Mouse (Mus musculus): ENCODE results near the gene Ang. TPM values are rescaled to one million over a fixed set of nuclear protein-coding genes. Genes with fewer than 3 reads are reported as not detected.
A peak's percentile ranks its signal among the peaks of the same experiment; 100 is the strongest.

Gene Ang
- total RNA-seq, 2 experiments from 2014 or later, result 3.0 to 4.1 TPM

DNA sequence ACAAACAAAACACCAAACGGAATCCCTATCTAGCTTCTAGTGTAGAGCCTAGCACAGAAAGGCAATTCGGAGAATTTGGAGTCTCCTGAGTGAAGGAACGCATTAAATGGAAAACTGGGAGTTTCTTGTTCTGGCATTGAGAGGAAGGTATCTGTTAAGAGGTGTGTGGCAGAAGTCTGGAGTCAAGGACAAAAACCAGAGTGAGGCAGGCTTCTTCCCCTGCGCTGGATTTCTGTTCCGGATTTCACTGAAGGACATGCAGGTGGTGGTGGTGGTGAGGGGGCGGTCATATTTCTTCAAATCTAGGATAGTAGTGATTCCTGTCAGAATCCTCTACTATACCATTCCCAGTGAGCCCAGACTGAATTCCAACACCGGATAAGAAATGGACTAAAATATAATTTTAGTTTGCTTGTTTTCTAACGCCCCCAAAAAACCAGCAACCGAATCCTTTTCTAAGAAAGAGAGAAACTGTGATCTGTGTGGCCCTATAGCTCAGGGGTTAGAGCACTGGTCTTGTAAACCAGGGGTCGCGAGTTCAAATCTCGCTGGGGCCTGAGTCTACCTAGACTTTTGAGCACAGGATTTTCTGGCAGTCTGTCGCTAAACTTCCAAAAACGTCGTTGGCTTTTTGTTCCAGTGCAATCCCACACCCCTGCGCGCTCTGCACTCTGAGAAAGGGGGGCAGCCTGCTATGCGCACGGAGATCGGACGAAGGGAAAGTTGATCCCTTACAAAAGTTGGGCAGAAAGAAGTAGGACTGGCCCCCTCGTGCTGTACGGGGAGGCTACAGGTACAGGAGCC is 2.6 kb upstream of the Ang start:
- DNase-seq (ENCODE audit: low spot score in 2 of 2), result peak; percentile 78 to 87

- peak; percentile 98 for DNase-seq (ENCODE audit: low spot score in 2 of 2)
Measured at GRCm38 (mm10) chr14:51088970-51089673, 1.8 kb upstream of the Ang start.

DNA sequence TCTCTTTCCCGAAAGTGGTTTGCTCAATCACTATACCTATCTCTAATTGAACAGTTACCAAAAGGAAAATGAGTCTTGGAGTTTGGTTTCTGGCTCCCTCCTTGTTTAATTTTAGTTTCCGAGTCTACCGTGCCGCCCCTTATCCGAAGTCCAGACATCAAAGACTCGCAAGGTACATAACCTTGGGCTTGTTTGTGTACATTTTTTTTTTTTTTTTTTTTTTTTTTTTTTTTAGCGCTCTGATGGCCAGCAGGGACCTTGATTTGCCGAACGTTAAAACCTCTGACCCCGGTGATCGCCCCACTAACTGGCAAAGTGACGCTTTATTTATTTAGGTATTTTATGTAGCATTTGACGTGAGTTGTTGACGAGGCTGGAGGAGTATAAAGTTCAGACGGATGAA is 1.3 kb upstream of the Ang start:
- no peak for DNase-seq (ENCODE audit: low spot score in 2 of 2)

DNA sequence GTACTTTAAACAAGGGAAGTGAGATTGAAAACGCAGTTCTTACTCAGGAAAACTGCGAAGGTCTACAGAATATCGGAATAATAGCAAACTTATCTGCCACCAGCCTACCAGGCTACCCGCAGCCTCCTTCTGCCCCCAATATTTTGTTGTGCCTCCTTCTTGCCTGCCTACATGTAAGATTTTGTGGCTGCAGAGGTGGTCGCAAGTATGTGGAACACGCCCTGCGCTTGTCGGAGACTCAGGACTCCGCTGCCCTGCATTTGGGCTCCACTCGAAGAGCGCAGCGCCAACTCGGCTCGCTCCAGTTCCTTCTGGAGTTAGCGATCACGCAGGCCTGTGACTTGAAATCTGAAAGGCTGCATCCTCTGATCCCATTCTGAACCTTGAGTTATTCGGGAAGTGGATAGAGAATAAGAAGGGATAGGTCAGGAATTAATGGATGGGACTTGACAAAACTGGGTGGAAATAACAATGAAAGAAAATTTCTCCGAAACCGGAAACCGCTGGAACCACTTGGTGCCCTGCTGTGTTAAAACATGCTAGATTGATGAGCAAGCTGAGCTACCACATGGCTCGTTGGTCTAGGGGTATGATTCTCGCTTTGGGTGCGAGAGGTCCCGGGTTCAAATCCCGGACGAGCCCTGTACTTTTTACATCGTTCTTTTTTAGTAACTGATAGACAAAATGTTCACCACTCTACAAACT is 721 bp upstream of the Ang start:
- peak; percentile 87 to 88 for DNase-seq (ENCODE audit: low spot score in 2 of 2)

- DNase-seq (ENCODE audit: low spot score in 2 of 2), result no peak
Measured at GRCm38 (mm10) chr14:51092073-51092620, 1.2 kb downstream of the Ang start.

GRCm38 (mm10) chr14:51093496-51093895 is 2.5 kb downstream of the Ang start:
- DNase-seq (ENCODE audit: low spot score in 2 of 2), result no peak

DNA sequence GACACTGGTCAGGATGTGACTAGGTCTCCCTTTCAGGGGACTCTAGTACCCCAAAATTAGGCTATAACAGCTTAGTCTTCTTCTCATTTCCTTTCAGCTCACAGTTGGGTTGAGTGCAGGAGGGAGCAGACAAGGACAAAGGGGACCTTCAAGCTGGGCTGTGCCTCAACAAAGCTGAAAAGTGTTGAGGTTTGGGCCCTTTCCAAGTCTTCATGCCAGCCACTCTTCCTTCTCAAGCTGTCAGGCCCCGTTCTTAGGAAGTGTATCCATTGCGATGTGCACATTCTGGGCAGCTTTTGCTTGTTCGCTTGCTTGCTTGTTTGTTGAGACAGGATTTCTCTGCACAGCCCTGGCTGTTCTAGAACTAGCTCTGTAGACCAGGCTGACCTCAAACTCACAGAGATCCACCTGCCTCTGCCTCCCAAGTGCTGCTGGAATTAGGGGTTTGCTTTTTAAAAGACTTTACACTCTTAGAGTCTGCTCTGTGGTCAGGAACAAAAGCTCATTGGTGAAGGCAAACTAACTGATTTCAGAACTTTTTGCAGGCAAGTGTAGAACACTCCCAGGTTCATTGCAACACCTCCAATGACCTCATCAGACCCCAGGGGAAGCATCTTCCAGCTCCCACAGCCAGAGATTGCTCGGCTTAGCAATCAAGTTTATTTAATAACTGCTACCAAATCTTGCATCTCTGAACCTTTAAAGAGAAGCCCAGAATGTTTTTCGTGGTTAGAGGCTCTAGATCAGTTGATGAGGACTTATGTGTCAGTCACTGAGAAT is 3.3 kb downstream of the Ang start:
- peak in 1 of 2 experiments; percentile 37 for DNase-seq (ENCODE audit: low spot score in 2 of 2)

GRCm38 (mm10) chr14:51094921-51095320 is 4.0 kb downstream of the Ang start:
- DNase-seq (ENCODE audit: low spot score in 2 of 2), result no peak

DNA sequence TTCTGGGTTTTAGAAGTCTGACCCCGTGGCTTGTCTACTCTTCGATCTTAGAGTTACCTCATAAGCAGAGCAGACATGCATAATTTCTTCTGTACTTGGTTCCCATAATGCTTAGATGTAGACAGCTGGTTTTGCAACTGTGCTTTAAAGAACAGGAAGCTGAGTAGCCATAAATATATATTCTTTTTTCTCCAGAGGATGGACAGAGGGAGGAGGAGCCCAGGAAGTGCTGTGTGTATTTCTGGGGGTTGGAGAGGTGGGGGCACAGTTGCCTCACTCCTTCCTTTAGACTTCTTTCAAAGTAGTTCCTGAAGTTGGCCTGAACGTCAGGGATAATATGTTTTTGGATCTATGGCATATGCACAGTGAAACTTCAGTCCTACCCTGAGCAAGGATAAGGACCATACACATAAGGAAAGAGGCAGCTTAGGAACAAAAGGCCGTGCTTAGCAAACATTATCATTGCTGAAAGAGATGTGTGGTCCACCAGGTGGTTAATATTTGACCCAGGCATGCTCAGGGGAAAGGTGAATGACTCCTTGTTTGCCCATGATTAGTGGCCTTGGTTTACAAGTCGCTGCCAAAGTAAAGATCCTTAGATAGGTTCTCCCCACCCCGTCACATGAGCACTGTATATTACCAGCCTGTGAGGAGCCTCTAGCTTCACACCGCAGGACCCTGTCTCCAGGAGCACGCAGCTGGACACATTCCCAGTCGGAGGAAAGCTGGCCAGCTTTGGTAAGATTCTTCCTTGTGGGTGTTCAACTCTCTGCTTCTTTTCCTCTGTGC is 5.0 kb downstream of the Ang start:
- no peak for DNase-seq (ENCODE audit: low spot score in 2 of 2)

DNA sequence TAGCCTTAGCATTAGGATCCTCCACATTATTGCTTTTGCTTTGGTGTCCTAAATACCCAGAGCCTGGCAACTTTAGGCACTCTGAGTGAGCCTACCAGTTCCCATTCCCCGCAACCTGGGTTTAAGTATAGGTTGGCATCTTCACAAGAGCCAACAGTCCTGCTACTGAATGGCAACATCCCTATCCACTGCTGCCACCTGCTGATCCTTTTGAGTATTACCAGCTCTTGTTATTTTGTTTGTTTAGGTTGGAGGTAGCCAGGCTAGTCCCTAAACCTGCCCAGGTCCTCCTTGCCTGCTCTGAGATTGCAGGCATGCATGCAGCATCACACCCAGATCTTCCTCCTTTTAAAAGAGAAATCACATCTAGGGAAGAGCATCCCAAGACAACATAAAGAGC is 7.3 kb downstream of the Ang start:
- DNase-seq (ENCODE audit: low spot score in 2 of 2), result peak; percentile 85 to 87

GRCm38 (mm10) chr14:51098921-51099320 is 8.0 kb downstream of the Ang start:
- DNase-seq (ENCODE audit: low spot score in 2 of 2), result no peak

DNA sequence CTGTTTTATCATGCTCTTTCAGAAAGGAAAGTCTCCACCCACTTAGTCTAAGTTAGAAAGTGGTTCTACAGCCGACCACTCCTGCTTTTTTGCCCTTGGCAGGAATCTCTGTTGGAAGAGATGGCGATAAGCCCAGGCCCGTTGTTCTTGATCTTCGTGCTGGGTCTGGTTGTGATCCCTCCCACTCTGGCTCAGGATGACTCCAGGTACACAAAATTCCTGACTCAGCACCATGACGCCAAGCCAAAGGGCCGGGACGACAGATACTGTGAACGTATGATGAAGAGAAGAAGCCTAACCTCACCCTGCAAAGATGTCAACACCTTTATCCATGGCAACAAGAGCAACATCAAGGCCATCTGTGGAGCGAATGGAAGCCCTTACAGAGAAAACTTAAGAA is 10.3 kb downstream of the Ang start:
- no peak for DNase-seq (ENCODE audit: low spot score in 2 of 2)

GRCm38 (mm10) chr14:51103217-51103616 is 12.3 kb downstream of the Ang start:
- DNase-seq (ENCODE audit: low spot score in 2 of 2), result peak; percentile 87 to 88

DNA sequence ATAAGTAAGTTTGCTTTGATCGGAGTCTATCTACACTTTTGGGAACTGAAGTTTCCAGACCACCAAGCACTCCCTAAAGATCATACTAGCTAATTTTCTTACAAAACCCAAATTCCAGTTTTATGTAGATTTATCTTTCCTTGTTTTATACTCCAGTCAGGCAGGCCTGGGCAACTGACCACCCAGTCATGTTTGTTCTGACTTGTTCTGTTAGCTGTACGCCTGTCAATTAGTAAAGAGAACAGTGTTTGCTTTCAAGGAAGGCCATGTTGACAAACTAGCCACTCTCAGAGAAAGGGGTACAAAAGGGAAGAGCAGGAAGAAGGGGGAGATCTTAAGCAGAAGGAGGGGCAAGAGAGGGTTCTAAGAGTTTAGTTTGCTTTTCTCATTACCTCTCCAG is 13.4 kb downstream of the Ang start:
- DNase-seq (ENCODE audit: low spot score in 2 of 2), result no peak

GRCm38 (mm10) chr14:51106449-51106967 is 15.6 kb downstream of the Ang start:
- DNase-seq (ENCODE audit: low spot score in 2 of 2), result no peak

GRCm38 (mm10) chr14:51111966-51112365 is 21.0 kb downstream of the Ang start:
- DNase-seq (ENCODE audit: low spot score in 2 of 2), result no peak

DNA sequence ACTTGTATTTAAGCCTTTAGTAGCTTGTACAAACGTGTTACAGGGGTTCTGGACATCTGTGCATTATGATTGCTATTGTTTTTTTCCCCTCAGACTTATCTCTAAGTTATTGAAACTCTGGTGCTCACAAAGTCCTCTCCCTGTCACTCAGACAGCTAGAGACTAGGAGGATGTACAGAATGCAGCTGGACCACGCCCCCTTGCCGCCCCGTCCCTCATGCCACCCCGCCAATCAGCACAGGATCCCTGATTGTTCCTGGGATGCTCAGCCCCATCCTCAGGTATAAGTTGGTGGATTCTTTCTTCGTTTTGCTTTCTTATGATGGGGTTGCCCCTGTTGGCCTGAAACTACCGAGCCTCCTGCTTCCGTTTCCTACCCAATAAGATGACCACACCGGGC is 22.5 kb downstream of the Ang start:
- no peak for DNase-seq (ENCODE audit: low spot score in 2 of 2)

GRCm38 (mm10) chr14:51113916-51114560 is 23.1 kb downstream of the Ang start, which contains the start of gene Eddm3b:
TSS of gene Eddm3b (plus strand) at chr14:51114426.
- DNase-seq (ENCODE audit: low spot score in 2 of 2), result no peak

- no peak for DNase-seq (ENCODE audit: low spot score in 2 of 2)
Measured at GRCm38 (mm10) chr14:51125684-51126083, 34.7 kb downstream of the Ang start.

All from layer of hippocampus, postnatal 10 days (tissue).